Mouse (Mus musculus): ENCODE measurements at regions not wholly inside any gene's neighbourhood (a gene's known extent, or its start where the extent isn't known, plus 50 kb on each side); places are given as distances from the start of the nearest gene placed in this dataset.

- Histone ChIP-seq H3K4me1 (replicated peaks) (no peaks in the 10 kb centered on the region), H3K36me3 (no peaks in the 10 kb centered on the region), H3K9me3 (no peaks in the 10 kb centered on the region), H3K27ac (no peak overlapping the region), H3K27me3 (ENCODE audit: insufficient read depth, poor library complexity, severe bottlenecking) (no peaks in the 10 kb centered on the region), H3K4me3 (no peak overlapping the region)
- no peak for DNase-seq (ENCODE audit: low spot score)
- WGBS, result 85% methylated on average over 5 of the region's 5 CpGs
Measured at GRCm38 (mm10) chr8:46393296-46393695, 77.5 kb upstream of the Acsl1 start.

GRCm38 (mm10) chr8:46394750-46395149 is 76.1 kb upstream of the Acsl1 start:
- Histone ChIP-seq H3K4me1 (replicated peaks) (no peaks in the 10 kb centered on the region), H3K27ac (no peak overlapping the region), H3K36me3 (no peaks in the 10 kb centered on the region), H3K9me3 (no peaks in the 10 kb centered on the region), H3K27me3 (ENCODE audit: insufficient read depth, poor library complexity, severe bottlenecking) (no peaks in the 10 kb centered on the region), H3K4me3 (no peak overlapping the region)
- 85% methylated on average over 5 of the region's 5 CpGs for WGBS
- DNase-seq (ENCODE audit: low spot score), result no peak

- Histone ChIP-seq H3K36me3 (no peaks in the 10 kb centered on the region), H3K9me3 (no peaks in the 10 kb centered on the region), H3K27ac (no peak overlapping the region), H3K27me3 (ENCODE audit: insufficient read depth, poor library complexity, severe bottlenecking) (no peaks in the 10 kb centered on the region), H3K4me3 (no peak overlapping the region), H3K4me1 (replicated peaks) (no peaks in the 10 kb centered on the region)
- 85% methylated on average over 1 of the region's 1 CpGs for WGBS
- no peak for DNase-seq (ENCODE audit: low spot score)
Measured at GRCm38 (mm10) chr8:46395348-46395747, 75.5 kb upstream of the Acsl1 start.

GRCm38 (mm10) chr8:46397081-46397480 is 73.8 kb upstream of the Acsl1 start:
- H3K9me3 ChIP-seq, result no peaks in the 10 kb centered on the region
- 78% methylated on average over 2 of the region's 2 CpGs for WGBS
- H3K27me3 ChIP-seq (ENCODE audit: insufficient read depth, poor library complexity, severe bottlenecking), result no peaks in the 10 kb centered on the region

GRCm38 (mm10) chr8:46397777-46398176 is 73.1 kb upstream of the Acsl1 start:
- no peak overlapping the region for H3K27ac ChIP-seq
- no peaks in the 10 kb centered on the region for H3K4me1 ChIP-seq (replicated peaks)
- H3K36me3 ChIP-seq, result no peaks in the 10 kb centered on the region
- WGBS, result 83% methylated on average over 8 of the region's 8 CpGs
- DNase-seq (ENCODE audit: low spot score), result no peak
- no peak overlapping the region for H3K4me3 ChIP-seq
- no peaks in the 10 kb centered on the region for H3K27me3 ChIP-seq (ENCODE audit: insufficient read depth, poor library complexity, severe bottlenecking)
- H3K9me3 ChIP-seq, result no peaks in the 10 kb centered on the region

More at GRCm38 (mm10) chr8:46397081-46397480, 73.8 kb upstream of the Acsl1 start:
- Histone ChIP-seq H3K27ac (no peak overlapping the region), H3K4me3 (no peak overlapping the region), H3K4me1 (replicated peaks) (no peaks in the 10 kb centered on the region), H3K36me3 (no peaks in the 10 kb centered on the region)
- no peak for DNase-seq (ENCODE audit: low spot score)

GRCm38 (mm10) chr8:46400595-46400994 is 70.2 kb upstream of the Acsl1 start:
- no peaks in the 10 kb centered on the region for H3K4me1 ChIP-seq (replicated peaks)
- H3K9me3 ChIP-seq, result no peaks in the 10 kb centered on the region
- WGBS, result 82% methylated on average over 6 of the region's 6 CpGs
- DNase-seq (ENCODE audit: low spot score), result no peak
- H3K4me3 ChIP-seq, result no peak overlapping the region
- H3K36me3 ChIP-seq, result no peaks in the 10 kb centered on the region
- no peaks in the 10 kb centered on the region for H3K27me3 ChIP-seq (ENCODE audit: insufficient read depth, poor library complexity, severe bottlenecking)
- no peak overlapping the region for H3K27ac ChIP-seq

- Histone ChIP-seq H3K4me1 (replicated peaks) (no peaks in the 10 kb centered on the region), H3K36me3 (no peaks in the 10 kb centered on the region), H3K9me3 (no peaks in the 10 kb centered on the region), H3K4me3 (no peak overlapping the region), H3K27me3 (ENCODE audit: insufficient read depth, poor library complexity, severe bottlenecking) (no peaks in the 10 kb centered on the region), H3K27ac (no peak overlapping the region)
- no peak for DNase-seq (ENCODE audit: low spot score)
- 86% methylated on average over 5 of the region's 5 CpGs for WGBS
Measured at GRCm38 (mm10) chr8:46403877-46404560, 66.8 kb upstream of the Acsl1 start.

GRCm38 (mm10) chr8:46408886-46409285 is 62.0 kb upstream of the Acsl1 start:
- Histone ChIP-seq H3K9me3 (0 out of 2 replicates have a peak, but pooled peaks cover 4% of the 10 kb centered on the region), H3K27me3 (ENCODE audit: insufficient read depth, poor library complexity, severe bottlenecking) (no peaks in the 10 kb centered on the region), H3K4me1 (replicated peaks) (no peaks in the 10 kb centered on the region), H3K4me3 (no peak overlapping the region), H3K27ac (no peak overlapping the region), H3K36me3 (no peaks in the 10 kb centered on the region)
- no peak for DNase-seq (ENCODE audit: low spot score)
- 91% methylated on average over 7 of the region's 7 CpGs for WGBS

- Histone ChIP-seq H3K9me3 (0 out of 2 replicates have a peak, but pooled peaks cover 4% of the 10 kb centered on the region), H3K4me3 (no peak overlapping the region), H3K27ac (no peak overlapping the region), H3K4me1 (replicated peaks) (no peaks in the 10 kb centered on the region), H3K27me3 (ENCODE audit: insufficient read depth, poor library complexity, severe bottlenecking) (no peaks in the 10 kb centered on the region), H3K36me3 (no peaks in the 10 kb centered on the region)
- no peak for DNase-seq (ENCODE audit: low spot score)
- WGBS, result 57% methylated on average over 2 of the region's 2 CpGs
Measured at GRCm38 (mm10) chr8:46409296-46409695, 61.5 kb upstream of the Acsl1 start.

GRCm38 (mm10) chr8:46411877-46412625 is 58.8 kb upstream of the Acsl1 start:
- H3K27me3 ChIP-seq (ENCODE audit: insufficient read depth, poor library complexity, severe bottlenecking), result no peaks in the 10 kb centered on the region
- no peak for DNase-seq (ENCODE audit: low spot score)
- H3K4me1 ChIP-seq (replicated peaks), result no peaks in the 10 kb centered on the region
- 86% methylated on average over 11 of the region's 11 CpGs for WGBS
- H3K27ac ChIP-seq, result no peak overlapping the region
- 0 out of 2 replicates have a peak, but pooled peaks cover 8% of the 10 kb centered on the region for H3K9me3 ChIP-seq
- no peaks in the 10 kb centered on the region for H3K36me3 ChIP-seq
- H3K4me3 ChIP-seq, result no peak overlapping the region

GRCm38 (mm10) chr8:46413349-46414024 is 57.4 kb upstream of the Acsl1 start:
- no peak overlapping the region for H3K27ac ChIP-seq
- WGBS, result 83% methylated on average over 9 of the region's 9 CpGs
- no peak for DNase-seq (ENCODE audit: low spot score)
- H3K4me1 ChIP-seq (replicated peaks), result no peaks in the 10 kb centered on the region
- no peaks in the 10 kb centered on the region for H3K36me3 ChIP-seq
- H3K9me3 ChIP-seq, result 0 out of 2 replicates have a peak, but pooled peaks cover 8% of the 10 kb centered on the region
- no peak overlapping the region for H3K4me3 ChIP-seq
- no peaks in the 10 kb centered on the region for H3K27me3 ChIP-seq (ENCODE audit: insufficient read depth, poor library complexity, severe bottlenecking)

GRCm38 (mm10) chr8:46414874-46415273 is 56.0 kb upstream of the Acsl1 start:
- 84% methylated on average over 6 of the region's 6 CpGs for WGBS
- H3K36me3 ChIP-seq, result no peaks in the 10 kb centered on the region
- 0 out of 2 replicates have a peak, but pooled peaks cover 8% of the 10 kb centered on the region for H3K9me3 ChIP-seq
- H3K27ac ChIP-seq, result no peak overlapping the region
- no peak for DNase-seq (ENCODE audit: low spot score)
- H3K4me3 ChIP-seq, result no peak overlapping the region
- no peaks in the 10 kb centered on the region for H3K4me1 ChIP-seq (replicated peaks)
- no peaks in the 10 kb centered on the region for H3K27me3 ChIP-seq (ENCODE audit: insufficient read depth, poor library complexity, severe bottlenecking)

- DNase-seq (ENCODE audit: low spot score), result no peak
- 0 out of 2 replicates have a peak, but pooled peaks cover 4% of the 10 kb centered on the region for H3K9me3 ChIP-seq
- WGBS, result 87% methylated on average over 5 of the region's 5 CpGs
- H3K27me3 ChIP-seq (ENCODE audit: insufficient read depth, poor library complexity, severe bottlenecking), result no peaks in the 10 kb centered on the region
- no peak overlapping the region for H3K27ac ChIP-seq
- no peaks in the 10 kb centered on the region for H3K36me3 ChIP-seq
- H3K4me1 ChIP-seq (replicated peaks), result no peaks in the 10 kb centered on the region
- H3K4me3 ChIP-seq, result no peak overlapping the region
Measured at GRCm38 (mm10) chr8:46419402-46419801, 51.4 kb upstream of the Acsl1 start.

Measured in hindbrain, embryonic 10.5 days (tissue).